Mouse (Mus musculus) midbrain, embryonic 10.5 days (tissue): Measurements from ENCODE around the gene Mmp9. TPM values are rescaled to one million over a fixed set of nuclear protein-coding genes. Genes with fewer than 3 reads are reported as not detected.

ENCODE experiments used
- DNase-seq: peaks from one replicate; pipeline ENCODE4 v3.0.0-alpha.2; 2017; ENCODE audit warnings: low spot score
- H3K27ac ChIP-seq: fragments of 300-500 bp; sonication (generic); replicated peaks from 2 replicates; pipeline ENCODE4 v1.5.1; 2016; ENCODE audit warnings: mild to moderate bottlenecking
- H3K27me3 ChIP-seq: fragments of 300-500 bp; sonication (generic); 2 replicates; pipeline ENCODE4 v1.6.1; 2016; ENCODE audit warnings: low read depth, mild to moderate bottlenecking; ENCODE audit not compliant: poor library complexity, severe bottlenecking
- H3K36me3 ChIP-seq: fragments of 300-500 bp; sonication (generic); 2 replicates; pipeline ENCODE4 v1.6.1; 2016; ENCODE audit warnings: mild to moderate bottlenecking, moderate library complexity
- H3K4me1 ChIP-seq: fragments of 300-500 bp; sonication (generic); 2 replicates; pipeline ENCODE4 v1.6.1; 2016
- H3K4me3 ChIP-seq: fragments of 300-500 bp; sonication (generic); 2 replicates; pipeline ENCODE4 v1.5.1; 2016; ENCODE audit warnings: mild to moderate bottlenecking, moderate library complexity
- H3K9me3 ChIP-seq: fragments of 300-500 bp; sonication (generic); replicated peaks from 2 replicates; pipeline ENCODE4 v1.6.1; 2016; ENCODE audit warnings: mild to moderate bottlenecking
- WGBS: fragments of 180-500 bp; shearing (Covaris S2); methylation state at CpG from one replicate; pipeline ENCODE4 v1.1.7; 2016; 5-methylcytosine and 5-hydroxymethylcytosine counted together
- polyA plus RNA-seq: library from polyadenylated mRNA; unstranded; fragments of >200 nt; fragmentation: Nextera tagmentation; extraction: Ambion mirVana; gene quantifications from 2 replicates; pipeline ENCODE4 v1.2.1, GENCODE M21; 2016

Gene Mmp9
- polyA plus RNA-seq, 1 experiment from 2014 or later = 0.39 TPM

GRCm38 (mm10) chr2:164918325-164918724 lies 22.3 kb upstream of the Mmp9 start:
- no peaks in the 10 kb centered on the region for H3K9me3 ChIP-seq
- H3K27ac ChIP-seq = no peak overlapping the region
- H3K4me3 ChIP-seq = no peak overlapping the region
- peak; percentile 34 for DNase-seq
- H3K4me1 ChIP-seq = peaks cover 24% of the 10 kb centered on the region
- H3K27me3 ChIP-seq = no peaks in the 10 kb centered on the region
- peaks cover 49% of the 10 kb centered on the region for H3K36me3 ChIP-seq
- WGBS = 59% methylated on average over 5 of the region's 5 CpGs

GRCm38 (mm10) chr2:164921984-164922383 lies 18.6 kb upstream of the Mmp9 start:
- Histone ChIP-seq H3K4me1 (peaks cover 35% of the 10 kb centered on the region), H3K36me3 (peaks cover 29% of the 10 kb centered on the region), H3K9me3 (no peaks in the 10 kb centered on the region), H3K27ac (no peak overlapping the region), H3K4me3 (no peak overlapping the region), H3K27me3 (no peaks in the 10 kb centered on the region)
- WGBS = 55% methylated on average over 7 of the region's 7 CpGs
- no peak for DNase-seq

GRCm38 (mm10) chr2:164923291-164923690 lies 17.3 kb upstream of the Mmp9 start:
- H3K4me1 ChIP-seq = peaks cover 28% of the 10 kb centered on the region
- no peak overlapping the region for H3K4me3 ChIP-seq
- no peaks in the 10 kb centered on the region for H3K27me3 ChIP-seq
- 73% methylated on average over 4 of the region's 4 CpGs for WGBS
- no peak overlapping the region for H3K27ac ChIP-seq
- no peak for DNase-seq
- no peaks in the 10 kb centered on the region for H3K9me3 ChIP-seq
- H3K36me3 ChIP-seq = peaks cover 23% of the 10 kb centered on the region

- H3K9me3 ChIP-seq = no peaks in the 10 kb centered on the region
- peaks cover 16% of the 10 kb centered on the region for H3K36me3 ChIP-seq
- no peak overlapping the region for H3K4me3 ChIP-seq
- 37% methylated on average over 11 of the region's 11 CpGs for WGBS
- DNase-seq = peak; percentile 69
- no peaks in the 10 kb centered on the region for H3K27me3 ChIP-seq
- no peak overlapping the region for H3K27ac ChIP-seq
- H3K4me1 ChIP-seq = peaks cover 28% of the 10 kb centered on the region
Observed at GRCm38 (mm10) chr2:164924100-164924857, 16.3 kb upstream of the Mmp9 start.

- no peaks in the 10 kb centered on the region for H3K9me3 ChIP-seq
- no peaks in the 10 kb centered on the region for H3K36me3 ChIP-seq
- peaks cover 33% of the 10 kb centered on the region for H3K27me3 ChIP-seq
- DNase-seq = no peak
- H3K4me1 ChIP-seq = peaks cover 5% of the 10 kb centered on the region; the same call in 1 of the 2 replicates
- no peak overlapping the region for H3K27ac ChIP-seq
- H3K4me3 ChIP-seq = no peak overlapping the region
- 73% methylated on average over 11 of the region's 11 CpGs for WGBS
Observed at GRCm38 (mm10) chr2:164930706-164931581, 9.6 kb upstream of the Mmp9 start.

- WGBS = 58% methylated on average over 10 of the region's 10 CpGs
- Histone ChIP-seq H3K4me3 (no peak overlapping the region), H3K36me3 (no peaks in the 10 kb centered on the region), H3K4me1 (peaks cover 13% of the 10 kb centered on the region), H3K27ac (no peak overlapping the region), H3K9me3 (no peaks in the 10 kb centered on the region), H3K27me3 (peaks cover 59% of the 10 kb centered on the region)
- DNase-seq = no peak
Observed at GRCm38 (mm10) chr2:164933534-164933933, 7.0 kb upstream of the Mmp9 start.

- Histone ChIP-seq H3K4me3 (no peak overlapping the region), H3K36me3 (no peaks in the 10 kb centered on the region), H3K4me1 (peaks cover 38% of the 10 kb centered on the region), H3K27ac (no peak overlapping the region), H3K9me3 (no peaks in the 10 kb centered on the region), H3K27me3 (peaks cover 82% of the 10 kb centered on the region)
- 85% methylated on average over 4 of the region's 4 CpGs for WGBS
- no peak for DNase-seq
Observed at GRCm38 (mm10) chr2:164935991-164936390, 4.6 kb upstream of the Mmp9 start.

- H3K27me3 ChIP-seq = peaks cover 91% of the 10 kb centered on the region
- peak overlapping the region; percentile 33; the same call in 1 of the 2 replicates for H3K27ac ChIP-seq
- H3K4me1 ChIP-seq = peaks cover 51% of the 10 kb centered on the region
- WGBS = 3% methylated on average over 39 of the region's 39 CpGs
- H3K4me3 ChIP-seq = peak overlapping the region; percentile 52
- peak; percentile 54 for DNase-seq
- H3K9me3 ChIP-seq = no peaks in the 10 kb centered on the region
- no peaks in the 10 kb centered on the region for H3K36me3 ChIP-seq
Observed at GRCm38 (mm10) chr2:164938146-164939091, 2.2 kb upstream of the Mmp9 start.

GRCm38 (mm10) chr2:164939106-164939505 lies 1.5 kb upstream of the Mmp9 start:
- WGBS = 2% methylated on average over 11 of the region's 11 CpGs
- Histone ChIP-seq H3K27ac (peak overlapping the region; percentile 33; the same call in 1 of the 2 replicates), H3K9me3 (no peaks in the 10 kb centered on the region), H3K4me1 (peaks cover 51% of the 10 kb centered on the region), H3K4me3 (peak overlapping the region; percentile 52), H3K36me3 (no peaks in the 10 kb centered on the region), H3K27me3 (peaks cover 97% of the 10 kb centered on the region)
- no peak for DNase-seq

- 0 out of 2 replicates have a peak overlapping the region, but pooled peaks have one; percentile 13 for H3K27ac ChIP-seq
- peaks cover 50% of the 10 kb centered on the region for H3K4me1 ChIP-seq
- H3K36me3 ChIP-seq = no peaks in the 10 kb centered on the region
- H3K9me3 ChIP-seq = no peaks in the 10 kb centered on the region
- WGBS = 16% methylated on average over 5 of the region's 5 CpGs
- H3K4me3 ChIP-seq = no peak overlapping the region
- DNase-seq = no peak
- H3K27me3 ChIP-seq = peaks cover 87% of the 10 kb centered on the region
Observed at GRCm38 (mm10) chr2:164942692-164943290, 2.2 kb downstream of the Mmp9 start.

- Histone ChIP-seq H3K4me3 (no peak overlapping the region), H3K9me3 (0 out of 2 replicates have a peak, but pooled peaks cover 3% of the 10 kb centered on the region), H3K4me1 (peaks cover 38% of the 10 kb centered on the region), H3K27ac (no peak overlapping the region), H3K36me3 (no peaks in the 10 kb centered on the region), H3K27me3 (peaks cover 87% of the 10 kb centered on the region)
- DNase-seq = no peak
- WGBS = 24% methylated on average over 4 of the region's 4 CpGs
Observed at GRCm38 (mm10) chr2:164947506-164947905, 6.9 kb downstream of the Mmp9 start.

GRCm38 (mm10) chr2:164947930-164948329 lies 7.3 kb downstream of the Mmp9 start:
- Histone ChIP-seq H3K9me3 (0 out of 2 replicates have a peak, but pooled peaks cover 3% of the 10 kb centered on the region), H3K36me3 (no peaks in the 10 kb centered on the region), H3K27me3 (peaks cover 87% of the 10 kb centered on the region), H3K27ac (no peak overlapping the region), H3K4me3 (no peak overlapping the region), H3K4me1 (peaks cover 36% of the 10 kb centered on the region)
- no peak for DNase-seq
- WGBS = 10% methylated on average over 7 of the region's 7 CpGs
